Mouse (Mus musculus) gastrocnemius, adult 18-20 months (tissue): ENCODE measurements around the gene Espnl. TPM values are rescaled to one million over a fixed set of nuclear protein-coding genes. Genes with fewer than 3 reads are reported as not detected.

ENCODE experiments used
- DNase-seq: peaks from one replicate; pipeline ENCODE4 v3.0.0; 2021; ENCODE audit warnings: low spot score
- total RNA-seq, 2 experiments: library from RNA; stranded (reverse); gene quantifications; 2 replicates each; pipeline ENCODE4 v1.2.3; 2021

The Espnl gene
- total RNA-seq, 2 experiments from 2014 or later: 0.12 TPM; not detected in 1

- peak; percentile 81 for DNase-seq
Measured at GRCm38 (mm10) chr1:91380453-91381090, 58.7 kb downstream of the Espnl start.

GRCm38 (mm10) chr1:91381091-91381471 is 59.2 kb downstream of the Espnl start:
- no peak for DNase-seq

- DNase-seq: no peak
Measured at GRCm38 (mm10) chr1:91390369-91390768, 68.5 kb downstream of the Espnl start.

DNA sequence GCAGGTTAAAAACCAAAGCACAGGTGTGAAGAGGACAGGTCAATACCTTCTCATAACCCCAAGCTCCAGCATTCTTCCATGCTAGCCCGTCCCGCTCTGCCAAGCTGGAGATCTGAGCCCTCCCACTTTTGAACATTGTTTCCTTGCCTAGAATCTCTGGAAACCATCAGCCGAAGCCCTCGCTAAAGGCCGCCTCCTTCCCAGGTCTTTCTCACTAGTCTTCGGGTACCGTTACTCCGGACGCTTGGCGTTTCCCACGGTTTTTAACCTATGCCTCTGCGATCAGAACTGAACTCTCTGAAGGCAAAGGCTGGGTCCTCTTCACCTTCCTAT is 76.0 kb downstream of the Espnl start:
- DNase-seq: no peak

Other genes starting within 250 kb of the Espnl start
- gene Rbm44, start 177.0 kb upstream of the Espnl start, total RNA-seq: not detected
- gene Ramp1, start 142.3 kb upstream of the Espnl start, total RNA-seq: 10 to 100 TPM; 22.6 to 23.3 TPM
- 10 to 100 TPM; 50.7 to 53.9 TPM for gene Ube2f, start 71.8 kb upstream of the Espnl start, total RNA-seq
- 1 to 10 TPM; 8.1 TPM for gene Scly, start 23.7 kb upstream of the Espnl start, total RNA-seq
- gene Klhl30, start 28.9 kb downstream of the Espnl start, total RNA-seq: 10 to 100 TPM; 72.6 to 80.4 TPM
- gene Erfe, start 44.4 kb downstream of the Espnl start, total RNA-seq: 1 to 10 TPM; 1.2 to 1.6 TPM
- 10 to 100 TPM; 35.4 to 40.1 TPM for gene Ilkap, start 76.7 kb downstream of the Espnl start, total RNA-seq
- gene Hes6, start 92.0 kb downstream of the Espnl start, total RNA-seq: 1 to 10 TPM; 6.0 to 6.4 TPM
- gene Per2, start 137.2 kb downstream of the Espnl start, total RNA-seq: 1 to 10 TPM; 2.3 to 3.0 TPM
- gene Traf3ip1, start 172.6 kb downstream of the Espnl start, total RNA-seq: 1 to 10 TPM; 3.0 to 4.1 TPM
- 10 to 100 TPM; 14.8 to 16.2 TPM for gene Asb1, start 218.5 kb downstream of the Espnl start, total RNA-seq